Mouse (Mus musculus): ENCODE measurements around the gene Arl2. TPM values are rescaled to one million over a fixed set of nuclear protein-coding genes. Genes with fewer than 3 reads are reported as not detected.

Arl2 gene
- 54.7 and 67.6 TPM in 2 replicates for polyA plus RNA-seq (2012)

GRCm38 (mm10) chr19:6141394-6141749, at the start of gene Arl2:
Arl2 (minus strand) TSS chr19:6141548.

GRCm38 (mm10) chr19:6184131-6184530, 42.8 kb upstream of the Arl2 start, which contains the start of gene Majin:
Majin (plus strand) TSS chr19:6184388.

DNA sequence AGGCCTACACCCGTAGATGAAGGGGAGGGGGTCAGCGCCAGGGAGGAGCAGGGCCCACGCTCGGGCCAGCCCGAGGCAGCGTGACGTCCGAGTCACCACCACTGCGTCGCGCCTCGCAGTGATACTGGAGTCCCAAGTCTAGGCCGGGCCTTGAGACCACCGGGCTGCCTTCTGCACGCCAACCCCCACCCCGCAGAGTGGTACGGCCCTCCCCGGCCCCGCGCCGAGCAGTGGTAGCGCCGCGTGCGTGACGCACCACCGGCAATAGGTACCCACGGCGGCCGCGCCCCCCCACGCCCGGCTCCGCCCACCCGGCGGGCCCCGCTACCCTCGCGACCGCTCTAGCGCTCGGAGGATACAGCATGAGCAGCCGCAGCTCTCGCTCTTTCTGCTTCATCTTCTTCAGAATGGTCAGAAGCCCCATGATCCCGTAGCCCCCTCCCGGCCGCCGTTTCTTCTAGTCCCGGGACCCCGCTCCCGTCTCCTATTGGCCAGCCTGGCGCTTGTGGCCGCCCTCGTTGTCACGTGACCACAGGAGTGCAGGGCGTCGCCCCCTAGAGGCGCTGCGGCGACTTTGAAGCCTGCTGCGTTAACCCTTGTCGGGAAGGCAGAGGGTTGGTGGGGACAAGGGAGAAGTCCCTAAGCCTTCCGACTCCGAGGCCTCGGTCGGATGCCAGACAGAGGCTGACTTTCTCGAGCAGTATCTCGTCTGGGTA, 512 bp downstream of the Arl2 start, which contains the start of gene Batf2:
Gene Batf2, plus strand, starts transcription at position 306 of the 716 bp plus-strand sequence.

DNA sequence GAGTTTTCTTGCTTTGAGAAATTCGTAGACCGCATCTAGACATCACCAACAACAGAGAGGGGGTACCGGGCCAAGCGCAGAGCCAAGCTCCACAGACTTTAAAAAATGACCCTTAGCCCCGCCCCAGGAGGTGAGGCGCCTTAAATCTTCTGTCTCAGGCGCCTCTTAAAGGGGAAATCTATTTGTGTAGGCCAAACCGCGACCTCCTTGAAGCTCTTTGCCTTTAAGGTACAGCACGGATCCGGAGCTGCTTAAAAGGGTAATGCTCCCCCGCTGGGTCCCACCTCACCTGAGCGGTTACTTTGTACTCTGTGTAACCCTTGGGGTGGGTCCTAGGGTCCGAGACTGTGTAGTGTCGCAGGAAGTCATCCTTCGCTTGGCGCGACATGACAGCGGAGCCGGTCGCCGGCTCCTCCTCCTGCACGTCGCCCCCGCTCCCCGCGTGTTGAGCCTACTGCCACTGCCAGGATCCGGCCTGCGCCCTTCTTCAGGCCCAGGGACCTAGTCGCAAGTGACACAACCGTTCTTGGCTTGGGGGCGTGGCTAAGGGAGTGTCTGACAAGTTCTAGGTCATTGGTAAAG, 13.5 kb downstream of the Arl2 start, which contains the start of gene Snx15:
Gene Snx15, minus strand, starts transcription at position 545 of the 582 bp plus-strand sequence.

DNA sequence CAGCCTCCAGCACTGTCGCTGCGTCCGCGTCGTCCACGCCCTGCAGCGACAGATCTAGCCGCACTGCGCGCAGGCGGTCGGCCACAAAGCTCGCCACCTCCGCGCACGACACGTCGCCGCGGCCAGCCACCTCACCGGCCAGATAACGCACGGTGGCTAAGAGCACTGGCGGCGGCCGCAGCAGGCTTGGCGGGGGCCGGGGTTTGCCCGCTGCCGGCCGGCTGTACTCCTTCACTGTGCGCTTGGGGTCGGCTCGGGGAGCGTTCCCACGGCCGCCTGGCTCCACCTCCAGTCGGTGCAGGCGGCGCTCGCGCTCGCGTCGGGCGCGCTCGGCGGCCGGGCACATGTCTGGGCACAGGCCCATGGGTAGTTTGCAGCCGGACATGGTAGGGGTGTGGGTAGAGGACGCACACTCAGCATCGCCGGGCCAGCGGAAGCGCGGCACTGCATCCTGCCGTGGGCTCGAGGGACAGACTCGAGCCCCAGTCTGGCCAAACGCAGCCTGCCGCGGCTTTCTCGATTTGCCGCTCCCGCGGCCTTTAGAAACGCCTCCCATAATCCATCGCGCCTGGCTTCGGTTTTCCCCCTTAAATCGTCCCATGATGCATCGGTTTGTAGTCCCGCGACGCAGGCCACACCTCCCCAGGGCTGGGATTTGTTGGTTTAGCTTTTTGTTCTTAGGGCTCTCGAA, 23.2 kb downstream of the Arl2 start, which contains the start of gene Sac3d1:
Gene Sac3d1, minus strand, starts transcription at position 665 of the 691 bp plus-strand sequence.

GRCm38 (mm10) chr19:6105586-6105985, 35.8 kb downstream of the Arl2 start, which contains the start of gene Naaladl1:
Naaladl1 (plus strand) TSS chr19:6105782.

GRCm38 (mm10) chr19:6094119-6094518, 47.2 kb downstream of the Arl2 start, which contains the start of gene AC131692.1:
AC131692.1 (plus strand) TSS chr19:6094419.

GRCm38 (mm10) chr19:6084478-6085248, 56.7 kb downstream of the Arl2 start, which contains the start of the genes Zfpl1 and Cdca5:
Zfpl1 (minus strand) TSS chr19:6084956.
Cdca5 (plus strand) TSS chr19:6084983.

Other genes starting within 250 kb of the Arl2 start
- 0.84 and 1.3 TPM in 2 replicates for gene Tigd3, start 247.4 kb downstream of the Arl2 start, polyA plus RNA-seq (2012)
- gene Dpf2, start 228.5 kb downstream of the Arl2 start, polyA plus RNA-seq (2012) = 48.2 and 61.9 TPM in 2 replicates
- gene Cdc42ep2, start 216.7 kb downstream of the Arl2 start, polyA plus RNA-seq (2012) = 0.10 and 0.20 TPM in 2 replicates
- 41.2 and 48.3 TPM in 2 replicates for gene Pola2, start 177.3 kb downstream of the Arl2 start, polyA plus RNA-seq (2012)
- not detected in 2 replicates for gene Slc22a20, start 155.4 kb downstream of the Arl2 start, polyA plus RNA-seq (2012)
- 105 and 106 TPM in 2 replicates for gene Capn1, start 125.7 kb downstream of the Arl2 start, polyA plus RNA-seq (2012)
- gene Syvn1, start 95.0 kb downstream of the Arl2 start, polyA plus RNA-seq (2012) = 167 and 179 TPM in 2 replicates
- 22.3 and 22.4 TPM in 2 replicates for gene Mrpl49, start 83.8 kb downstream of the Arl2 start, polyA plus RNA-seq (2012)
- gene Fau, start 83.7 kb downstream of the Arl2 start, polyA plus RNA-seq (2012) = 4,552 and 5,111 TPM in 2 replicates
- gene Znhit2, start 80.4 kb downstream of the Arl2 start, polyA plus RNA-seq (2012) = 62.2 and 69.2 TPM in 2 replicates
- gene Tm7sf2, start 73.2 kb downstream of the Arl2 start, polyA plus RNA-seq (2012) = 10.4 and 10.7 TPM in 2 replicates
- gene Vps51, start 64.3 kb downstream of the Arl2 start, polyA plus RNA-seq (2012) = 42.3 and 58.6 TPM in 2 replicates
- gene Tmem262, start 61.5 kb downstream of the Arl2 start, polyA plus RNA-seq (2012) = not detected in 2 replicates
- 0.47 and 1.4 TPM in 2 replicates for gene Gm28374, start 59.3 kb downstream of the Arl2 start, polyA plus RNA-seq (2012)
- 69.2 and 77.1 TPM in 2 replicates for gene Zfpl1, start 56.6 kb downstream of the Arl2 start, polyA plus RNA-seq (2012)
- 10.9 and 13.6 TPM in 2 replicates for gene Cdca5, start 56.6 kb downstream of the Arl2 start, polyA plus RNA-seq (2012)
- 2.3 and 3.3 TPM in 2 replicates for gene AC131692.1, start 47.1 kb downstream of the Arl2 start, polyA plus RNA-seq (2012)
- gene Naaladl1, start 35.8 kb downstream of the Arl2 start, polyA plus RNA-seq (2012) = 0.07 and 0.37 TPM in 2 replicates
- 57.7 and 61.3 TPM in 2 replicates for gene Sac3d1, start 22.9 kb downstream of the Arl2 start, polyA plus RNA-seq (2012)
- 117 and 133 TPM in 2 replicates for gene Snx15, start 13.2 kb downstream of the Arl2 start, polyA plus RNA-seq (2012)
- 0.92 and 1.5 TPM in 2 replicates for gene Batf2, start 565 bp downstream of the Arl2 start, polyA plus RNA-seq (2012)
- gene Majin, start 42.8 kb upstream of the Arl2 start, polyA plus RNA-seq (2012) = not detected in 2 replicates
- not detected in 2 replicates for gene Gpha2, start 84.8 kb upstream of the Arl2 start, polyA plus RNA-seq (2012)
- 17.7 and 17.9 TPM in 2 replicates for gene Ppp2r5b, start 94.3 kb upstream of the Arl2 start, polyA plus RNA-seq (2012)
- 78.6 and 105 TPM in 2 replicates for gene Atg2a, start 100.1 kb upstream of the Arl2 start, polyA plus RNA-seq (2012)
- 158 and 171 TPM in 2 replicates for gene Ehd1, start 135.2 kb upstream of the Arl2 start, polyA plus RNA-seq (2012)
- 17.3 and 21.8 TPM in 2 replicates for gene Cdc42bpg, start 164.9 kb upstream of the Arl2 start, polyA plus RNA-seq (2012)
- gene Men1, start 193.4 kb upstream of the Arl2 start, polyA plus RNA-seq (2012) = 113 and 132 TPM in 2 replicates
- 122 and 145 TPM in 2 replicates for gene Map4k2, start 199.6 kb upstream of the Arl2 start, polyA plus RNA-seq (2012)
- 1,917 and 2,290 TPM in 2 replicates for gene Sf1, start 222.1 kb upstream of the Arl2 start, polyA plus RNA-seq (2012)
- 3.7 and 10.9 TPM in 2 replicates for gene Pygm, start 242.9 kb upstream of the Arl2 start, polyA plus RNA-seq (2012)